Mouse (Mus musculus) limb, embryonic 12.5 days (tissue): ENCODE data around the gene Mapk8ip3. TPM values are rescaled to one million over a fixed set of nuclear protein-coding genes. Genes with fewer than 3 reads are reported as not detected.

Source experiments
- ATAC-seq: fragments of 200-750 bp; cut with Nextera tagmentation; 2 replicates; pipeline ENCODE4 v1.8.0; 2017; ENCODE audit warnings: low read depth, moderate TSS enrichment; ENCODE audit not compliant: insufficient number of reproducible peaks, insufficient read depth, low FRiP score, low TSS enrichment
- H3K27ac ChIP-seq: fragments of 300-500 bp; sonication (generic); 2 replicates; pipeline ENCODE4 v1.5.1; 2016; ENCODE audit warnings: mild to moderate bottlenecking, moderate library complexity
- H3K27me3 ChIP-seq: fragments of 300-500 bp; sonication (generic); 2 replicates; pipeline ENCODE4 v1.6.1; 2016; ENCODE audit warnings: mild to moderate bottlenecking, moderate library complexity
- H3K36me3 ChIP-seq: fragments of 300-500 bp; sonication (generic); 2 replicates; pipeline ENCODE4 v1.6.1; 2016; ENCODE audit warnings: mild to moderate bottlenecking, moderate library complexity
- H3K4me1 ChIP-seq: fragments of 300-500 bp; sonication (generic); replicated peaks from 2 replicates; pipeline ENCODE4 v1.6.1; 2016
- H3K4me2 ChIP-seq: fragments of 300-500 bp; sonication (generic); 2 replicates; pipeline ENCODE4 v1.6.1; 2016; ENCODE audit warnings: mild to moderate bottlenecking, moderate library complexity
- H3K4me3 ChIP-seq: fragments of 300-500 bp; sonication (generic); replicated peaks from 2 replicates; pipeline ENCODE4 v1.5.1; 2016; ENCODE audit warnings: mild to moderate bottlenecking
- H3K9ac ChIP-seq: fragments of 300-500 bp; sonication (generic); replicated peaks from 2 replicates; pipeline ENCODE4 v1.6.1; 2016; ENCODE audit warnings: mild to moderate bottlenecking, moderate library complexity
- H3K9me3 ChIP-seq: fragments of 300-500 bp; sonication (generic); 2 replicates; pipeline ENCODE4 v1.6.1; 2016; ENCODE audit warnings: mild to moderate bottlenecking, moderate library complexity
- WGBS: fragments of 180-500 bp; shearing (Covaris S2); methylation state at CpG from one replicate; pipeline ENCODE4 v1.1.7; 2016; 5-methylcytosine and 5-hydroxymethylcytosine counted together
- polyA plus RNA-seq: library from polyadenylated mRNA; unstranded; fragments of >200 nt; fragmentation: Nextera tagmentation; extraction: Ambion mirVana; gene quantifications from 2 replicates; pipeline ENCODE4 v1.2.1, GENCODE M21; 2016

Gene Mapk8ip3
- polyA plus RNA-seq, 1 experiment from 2014 or later = 46.5 TPM

- ATAC-seq = no peak
- 45% methylated on average over 6 of the region's 6 CpGs for WGBS
- Histone ChIP-seq H3K36me3 (peaks cover 25% of the 10 kb centered on the region; the same call in 1 of the 2 replicates), H3K4me1 (peaks cover 20% of the 10 kb centered on the region), H3K9me3 (no peaks in the 10 kb centered on the region), H3K4me3 (peak overlapping the region; percentile 94), H3K4me2 (peak overlapping the region; percentile 77), H3K27ac (peak overlapping the region; percentile 73; the same call in 1 of the 2 replicates), H3K27me3 (no peaks in the 10 kb centered on the region), H3K9ac (peak overlapping the region; percentile 87; the same call in 1 of the 2 replicates)
Measured at GRCm38 (mm10) chr17:24937266-24937665, 489 bp upstream of the Mapk8ip3 start.

- peaks cover 23% of the 10 kb centered on the region; the same call in 1 of the 2 replicates for H3K36me3 ChIP-seq
- H3K9ac ChIP-seq = peak overlapping the region; percentile 87
- peak overlapping the region; percentile 94 for H3K4me3 ChIP-seq
- no peaks in the 10 kb centered on the region for H3K27me3 ChIP-seq
- H3K4me2 ChIP-seq = peak overlapping the region; percentile 77
- no peaks in the 10 kb centered on the region for H3K9me3 ChIP-seq
- ATAC-seq = no peak
- H3K27ac ChIP-seq = no peak overlapping the region
- peaks cover 20% of the 10 kb centered on the region for H3K4me1 ChIP-seq
Measured at GRCm38 (mm10) chr17:24935666-24936065, 1.1 kb downstream of the Mapk8ip3 start.

GRCm38 (mm10) chr17:24934926-24935325 lies 1.9 kb downstream of the Mapk8ip3 start:
- H3K4me1 ChIP-seq = peaks cover 20% of the 10 kb centered on the region
- H3K27ac ChIP-seq = no peak overlapping the region
- ATAC-seq = no peak
- H3K9me3 ChIP-seq = no peaks in the 10 kb centered on the region
- peak overlapping the region; percentile 87 for H3K9ac ChIP-seq
- peak overlapping the region; percentile 77 for H3K4me2 ChIP-seq
- 87% methylated on average over 4 of the region's 4 CpGs for WGBS
- peaks cover 20% of the 10 kb centered on the region; the same call in 1 of the 2 replicates for H3K36me3 ChIP-seq
- peak overlapping the region; percentile 94 for H3K4me3 ChIP-seq
- no peaks in the 10 kb centered on the region for H3K27me3 ChIP-seq

GRCm38 (mm10) chr17:24933163-24933562 lies 3.6 kb downstream of the Mapk8ip3 start:
- H3K9me3 ChIP-seq = no peaks in the 10 kb centered on the region
- no peak overlapping the region for H3K27ac ChIP-seq
- WGBS = 74% methylated on average over 4 of the region's 4 CpGs
- H3K9ac ChIP-seq = no peak overlapping the region
- H3K4me2 ChIP-seq = no peak overlapping the region
- H3K4me1 ChIP-seq = peaks cover 20% of the 10 kb centered on the region
- no peak for ATAC-seq
- peaks cover 32% of the 10 kb centered on the region; the same call in 1 of the 2 replicates for H3K36me3 ChIP-seq
- H3K4me3 ChIP-seq = no peak overlapping the region
- H3K27me3 ChIP-seq = no peaks in the 10 kb centered on the region

GRCm38 (mm10) chr17:24932431-24932830 lies 4.3 kb downstream of the Mapk8ip3 start:
- H3K9ac ChIP-seq = no peak overlapping the region
- H3K36me3 ChIP-seq = peaks cover 36% of the 10 kb centered on the region
- H3K27ac ChIP-seq = no peak overlapping the region
- no peak for ATAC-seq
- no peaks in the 10 kb centered on the region for H3K9me3 ChIP-seq
- H3K4me2 ChIP-seq = no peak overlapping the region
- WGBS = 95% methylated on average over 4 of the region's 4 CpGs
- no peak overlapping the region for H3K4me3 ChIP-seq
- H3K27me3 ChIP-seq = no peaks in the 10 kb centered on the region
- H3K4me1 ChIP-seq = peaks cover 20% of the 10 kb centered on the region

GRCm38 (mm10) chr17:24929506-24929905 lies 7.3 kb downstream of the Mapk8ip3 start:
- Histone ChIP-seq H3K27me3 (no peaks in the 10 kb centered on the region), H3K4me1 (peaks cover 4% of the 10 kb centered on the region; the same call in 1 of the 2 replicates), H3K36me3 (peaks cover 63% of the 10 kb centered on the region), H3K9ac (no peak overlapping the region), H3K27ac (no peak overlapping the region), H3K9me3 (no peaks in the 10 kb centered on the region), H3K4me2 (no peak overlapping the region), H3K4me3 (no peak overlapping the region)
- ATAC-seq = no peak
- 57% methylated on average over 1 of the region's 1 CpGs for WGBS

GRCm38 (mm10) chr17:24923246-24923645 lies 13.5 kb downstream of the Mapk8ip3 start:
- H3K4me1 ChIP-seq = no peaks in the 10 kb centered on the region
- no peak for ATAC-seq
- no peaks in the 10 kb centered on the region for H3K9me3 ChIP-seq
- H3K4me3 ChIP-seq = no peak overlapping the region
- 89% methylated on average over 1 of the region's 1 CpGs for WGBS
- H3K4me2 ChIP-seq = no peak overlapping the region
- H3K27me3 ChIP-seq = no peaks in the 10 kb centered on the region
- no peak overlapping the region for H3K27ac ChIP-seq
- peaks cover 96% of the 10 kb centered on the region for H3K36me3 ChIP-seq
- H3K9ac ChIP-seq = no peak overlapping the region

- Histone ChIP-seq H3K36me3 (peaks cover 98% of the 10 kb centered on the region), H3K9ac (no peak overlapping the region), H3K4me3 (no peak overlapping the region), H3K27ac (no peak overlapping the region), H3K4me2 (no peak overlapping the region), H3K9me3 (no peaks in the 10 kb centered on the region), H3K4me1 (no peaks in the 10 kb centered on the region), H3K27me3 (no peaks in the 10 kb centered on the region)
- no peak for ATAC-seq
Measured at GRCm38 (mm10) chr17:24913984-24914383, 22.8 kb downstream of the Mapk8ip3 start.

- Histone ChIP-seq H3K36me3 (peaks cover 100% of the 10 kb centered on the region), H3K9me3 (no peaks in the 10 kb centered on the region), H3K27ac (no peak overlapping the region), H3K4me2 (no peak overlapping the region), H3K4me1 (no peaks in the 10 kb centered on the region), H3K27me3 (no peaks in the 10 kb centered on the region), H3K9ac (no peak overlapping the region), H3K4me3 (no peak overlapping the region)
- WGBS = 96% methylated on average over 2 of the region's 2 CpGs
- ATAC-seq = no peak
Measured at GRCm38 (mm10) chr17:24907591-24907990, 29.2 kb downstream of the Mapk8ip3 start.

- ATAC-seq = no peak
- Histone ChIP-seq H3K9ac (no peak overlapping the region), H3K27me3 (no peaks in the 10 kb centered on the region), H3K4me3 (no peak overlapping the region), H3K9me3 (no peaks in the 10 kb centered on the region), H3K4me1 (no peaks in the 10 kb centered on the region), H3K4me2 (no peak overlapping the region), H3K36me3 (peaks cover 100% of the 10 kb centered on the region), H3K27ac (no peak overlapping the region)
- 91% methylated on average over 9 of the region's 9 CpGs for WGBS
Measured at GRCm38 (mm10) chr17:24903767-24904166, 33.0 kb downstream of the Mapk8ip3 start.

GRCm38 (mm10) chr17:24902671-24903474 lies 33.9 kb downstream of the Mapk8ip3 start:
- H3K9ac ChIP-seq = no peak overlapping the region
- no peak overlapping the region for H3K27ac ChIP-seq
- no peak overlapping the region for H3K4me3 ChIP-seq
- no peak for ATAC-seq
- no peak overlapping the region for H3K4me2 ChIP-seq
- no peaks in the 10 kb centered on the region for H3K27me3 ChIP-seq
- H3K4me1 ChIP-seq = 0 out of 2 replicates have a peak, but pooled peaks cover 2% of the 10 kb centered on the region
- H3K36me3 ChIP-seq = peaks cover 100% of the 10 kb centered on the region
- no peaks in the 10 kb centered on the region for H3K9me3 ChIP-seq
- 74% methylated on average over 9 of the region's 9 CpGs for WGBS
